Mouse (Mus musculus) cerebellum, adult 8-10 months (tissue): Measurements from ENCODE around the gene Mettl21a.
"Not testable (repeated sequence)": the region's sequence is repeated elsewhere in the genome, so short reads cannot be mapped to it uniquely, and the experiment has no call there.

ENCODE experiments used
- DNase-seq: peaks from one replicate; pipeline ENCODE4 v3.0.0; 2022

Gene Mettl21a

GRCm38 (mm10) chr1:64616881-64617714, at the start of gene Mettl21a:
Mettl21a (minus strand) TSS chr1:64617242.
- peak; percentile 91 for DNase-seq

- DNase-seq, result no peak
Measured at GRCm38 (mm10) chr1:64658876-64659275, 41.8 kb upstream of the Mettl21a start.

- no peak for DNase-seq
Measured at GRCm38 (mm10) chr1:64656423-64657129, 39.5 kb upstream of the Mettl21a start.

- no peak for DNase-seq
Measured at GRCm38 (mm10) chr1:64655415-64655814, 38.4 kb upstream of the Mettl21a start.

GRCm38 (mm10) chr1:64653701-64654100, 36.7 kb upstream of the Mettl21a start:
- DNase-seq, result no peak

GRCm38 (mm10) chr1:64649362-64650124, 32.5 kb upstream of the Mettl21a start:
- no peak for DNase-seq

GRCm38 (mm10) chr1:64644513-64644912, 27.5 kb upstream of the Mettl21a start:
- DNase-seq, result no peak

DNA sequence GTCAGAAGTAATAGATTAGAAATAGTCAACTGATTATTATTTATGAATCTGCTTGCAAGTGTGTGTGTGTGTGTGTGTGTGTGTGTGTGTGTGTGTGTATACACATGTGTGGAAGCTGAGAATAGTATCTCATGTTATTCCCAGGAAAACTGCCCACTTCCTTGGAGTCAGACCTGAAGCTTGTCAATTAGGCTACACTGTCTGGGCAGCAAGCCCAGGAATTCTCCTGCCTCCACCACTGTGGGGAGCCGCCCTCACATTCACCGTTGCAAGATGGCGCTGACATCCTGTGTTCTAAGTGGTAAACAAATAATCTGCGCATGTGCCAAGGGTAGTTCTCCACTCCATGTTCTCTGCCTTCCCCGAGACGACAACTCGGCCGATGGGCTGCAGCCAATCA, 25.5 kb upstream of the Mettl21a start:
- DNase-seq, result not testable (repeated sequence)

DNA sequence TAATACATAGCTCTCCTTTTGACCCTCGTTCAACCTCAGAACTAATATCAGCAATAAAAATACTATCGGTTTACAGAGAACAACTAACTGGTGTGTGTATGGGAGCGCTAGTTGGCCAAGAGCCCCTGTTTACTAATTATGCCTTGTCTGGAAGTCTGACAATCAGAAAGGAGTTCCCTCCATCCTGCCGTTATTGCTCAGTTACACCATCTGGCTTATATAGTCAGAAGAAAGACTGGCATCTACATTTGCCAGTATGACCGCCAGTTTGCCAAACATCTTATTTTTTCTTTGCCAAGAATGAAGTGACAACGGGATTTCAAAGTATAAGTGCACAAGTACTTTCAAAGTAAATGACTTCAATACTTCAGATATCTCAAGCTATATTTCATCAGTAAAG, 24.0 kb upstream of the Mettl21a start:
- no peak for DNase-seq

DNA sequence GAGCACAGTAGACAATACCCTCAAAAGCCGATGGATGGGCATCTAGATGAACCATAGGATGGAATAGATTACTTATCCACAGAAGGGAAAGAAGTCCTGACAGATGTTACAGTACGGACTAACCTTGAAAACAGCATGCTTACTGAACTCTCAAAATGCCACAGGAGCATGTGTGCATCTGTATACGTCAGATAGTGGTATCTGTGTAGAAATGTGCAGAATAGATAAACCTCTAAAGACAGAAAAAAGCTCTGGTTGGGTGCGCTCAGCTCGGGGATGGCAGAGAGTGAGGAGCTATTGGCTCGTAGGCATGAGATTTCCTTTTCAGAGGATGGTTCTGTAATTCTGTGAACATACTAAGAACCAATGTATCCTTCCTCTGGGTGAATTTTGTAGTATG, 22.2 kb upstream of the Mettl21a start:
- DNase-seq, result no peak

- no peak for DNase-seq
Measured at GRCm38 (mm10) chr1:64635624-64636023, 18.6 kb upstream of the Mettl21a start.

DNA sequence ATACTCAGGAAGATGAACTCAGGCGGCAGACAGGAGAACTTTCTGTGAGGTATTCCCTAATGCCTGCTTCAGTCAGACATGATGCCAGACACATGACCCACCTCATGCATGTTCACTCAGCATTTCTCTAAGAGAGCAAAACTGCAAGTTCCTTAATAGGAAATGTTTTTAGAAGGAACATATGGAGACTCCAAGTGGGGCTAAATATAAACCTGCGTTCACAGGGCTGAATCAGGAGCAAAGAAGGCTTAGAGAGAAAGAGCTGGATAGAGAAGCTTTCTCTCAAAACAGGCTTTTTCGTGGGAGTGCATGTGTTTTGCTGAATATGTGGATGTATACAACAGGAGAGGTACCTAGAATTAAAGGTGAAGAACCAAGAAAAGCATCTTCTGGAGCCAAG, 16.2 kb upstream of the Mettl21a start:
- DNase-seq, result no peak

DNA sequence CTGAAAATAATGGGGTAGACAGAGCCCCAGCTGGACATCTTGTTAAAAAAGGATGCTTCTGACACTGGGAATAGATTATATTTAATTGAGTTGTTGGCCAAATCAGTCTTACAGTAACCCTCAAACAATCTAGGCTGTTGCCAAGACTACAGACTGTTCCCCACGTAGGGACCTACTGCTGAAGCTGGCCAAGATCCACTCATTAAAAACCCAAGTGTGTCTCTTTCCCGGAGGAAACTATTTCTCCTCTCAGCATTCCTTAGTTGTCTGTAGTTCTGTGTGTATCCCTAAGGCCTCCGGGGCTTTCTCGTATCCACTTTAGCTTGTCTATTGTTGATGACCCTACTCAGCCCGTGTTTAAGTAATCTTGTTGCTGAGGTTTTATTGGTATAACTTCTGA, 14.5 kb upstream of the Mettl21a start:
- DNase-seq, result no peak

DNA sequence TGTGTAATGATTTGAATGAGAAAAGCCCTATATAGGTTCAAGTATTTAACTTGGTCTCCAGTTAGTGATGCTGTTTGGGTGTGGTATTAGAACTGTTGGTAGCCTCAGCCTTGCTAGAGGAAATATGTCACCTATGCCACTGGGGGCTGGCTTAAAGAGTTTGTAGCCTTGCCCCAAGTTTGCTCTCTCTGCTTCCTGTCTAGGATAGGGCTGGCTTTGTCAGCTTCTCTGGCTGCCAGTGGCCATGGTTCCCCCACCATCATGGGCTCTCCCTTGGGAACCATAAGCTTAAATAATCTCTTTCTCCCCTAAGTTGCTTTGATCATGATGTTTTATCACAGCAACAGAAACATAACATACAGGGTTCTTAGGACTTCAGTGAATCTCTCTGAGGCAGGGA, 8.2 kb upstream of the Mettl21a start:
- DNase-seq, result no peak

DNA sequence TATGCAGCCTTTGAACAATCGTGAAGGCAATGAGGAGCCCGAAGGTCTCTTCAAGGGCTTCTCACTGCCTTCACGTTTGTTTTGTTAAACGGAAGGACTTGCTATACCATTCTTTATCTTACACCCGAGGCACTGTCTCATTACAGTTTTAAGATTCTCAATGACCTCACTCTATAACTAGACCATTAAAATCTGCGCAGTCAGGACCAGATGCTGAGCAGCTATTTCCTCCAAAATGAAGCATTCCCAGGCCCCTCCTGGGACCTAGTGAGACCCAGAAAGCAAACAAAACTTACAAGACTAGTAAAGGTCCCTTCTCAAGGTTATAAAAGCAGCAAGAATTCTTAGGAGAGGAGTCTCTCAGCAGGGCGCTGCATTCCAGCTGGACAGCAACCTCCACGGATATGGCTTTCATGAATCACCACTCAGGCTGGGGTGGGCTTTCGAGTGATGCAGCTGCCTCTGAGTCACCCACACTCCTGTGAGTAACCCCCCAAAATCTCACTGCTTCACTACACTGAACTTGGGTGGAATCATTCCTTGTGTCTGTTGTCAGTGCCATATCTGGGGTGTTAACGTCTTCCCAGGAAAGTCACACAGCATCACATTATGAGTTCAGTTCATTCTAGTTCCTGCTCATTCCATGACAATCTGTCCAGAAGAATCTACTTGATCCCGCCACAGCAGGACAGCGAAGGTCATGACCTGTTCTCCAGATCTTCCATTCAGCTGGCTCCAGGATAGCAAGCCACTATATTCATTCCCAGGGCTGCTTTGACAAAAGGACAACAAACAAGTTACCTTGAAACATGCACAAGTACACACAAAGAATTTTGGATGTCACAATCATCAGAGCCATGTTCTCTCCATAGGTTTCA, 6.8 kb upstream of the Mettl21a start:
- DNase-seq, result no peak

DNA sequence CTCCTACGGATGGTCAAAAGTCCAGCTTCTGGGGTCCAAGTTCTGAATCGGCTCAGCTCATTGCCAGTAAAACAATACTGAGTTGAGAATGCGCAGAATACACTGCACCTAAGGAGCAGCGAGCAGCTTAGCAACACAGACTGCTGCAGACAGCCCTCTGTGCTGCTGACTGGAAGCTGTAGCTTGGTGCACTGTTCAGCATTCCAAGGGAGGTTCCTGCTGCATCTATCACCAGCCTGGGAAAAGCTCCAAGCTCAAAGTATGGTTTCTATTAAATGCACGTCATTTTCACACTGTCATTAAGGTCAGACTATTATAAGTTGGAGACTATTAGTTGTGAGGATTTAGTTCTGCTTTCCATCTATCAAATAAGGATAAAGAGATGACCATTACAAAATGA, 4.1 kb upstream of the Mettl21a start:
- no peak for DNase-seq

GRCm38 (mm10) chr1:64618226-64618625, 1.2 kb upstream of the Mettl21a start:
- no peak for DNase-seq

- peak; percentile 86 for DNase-seq
Measured at GRCm38 (mm10) chr1:64617715-64617984, 608 bp upstream of the Mettl21a start.

- DNase-seq, result no peak
Measured at GRCm38 (mm10) chr1:64616531-64616880, 536 bp downstream of the Mettl21a start.

DNA sequence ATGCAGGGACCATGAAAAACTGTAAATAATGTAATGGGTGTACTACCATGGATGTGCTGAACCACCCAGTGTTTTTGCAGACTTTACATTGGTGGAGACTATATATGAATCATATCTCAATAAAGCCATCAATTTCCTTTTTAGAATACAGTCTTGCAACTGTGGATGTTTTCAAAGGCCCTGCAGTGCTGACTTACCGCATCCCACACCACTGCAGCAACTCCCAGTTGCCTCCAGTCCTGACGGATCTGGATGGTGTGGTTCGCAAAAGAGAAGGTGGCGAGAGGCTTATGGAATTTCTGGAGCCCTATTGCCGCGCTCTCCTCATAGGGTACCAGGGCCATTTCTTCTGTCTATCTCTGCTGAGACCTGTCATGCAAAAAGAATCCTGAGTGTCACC, 966 bp downstream of the Mettl21a start:
- no peak for DNase-seq

DNA sequence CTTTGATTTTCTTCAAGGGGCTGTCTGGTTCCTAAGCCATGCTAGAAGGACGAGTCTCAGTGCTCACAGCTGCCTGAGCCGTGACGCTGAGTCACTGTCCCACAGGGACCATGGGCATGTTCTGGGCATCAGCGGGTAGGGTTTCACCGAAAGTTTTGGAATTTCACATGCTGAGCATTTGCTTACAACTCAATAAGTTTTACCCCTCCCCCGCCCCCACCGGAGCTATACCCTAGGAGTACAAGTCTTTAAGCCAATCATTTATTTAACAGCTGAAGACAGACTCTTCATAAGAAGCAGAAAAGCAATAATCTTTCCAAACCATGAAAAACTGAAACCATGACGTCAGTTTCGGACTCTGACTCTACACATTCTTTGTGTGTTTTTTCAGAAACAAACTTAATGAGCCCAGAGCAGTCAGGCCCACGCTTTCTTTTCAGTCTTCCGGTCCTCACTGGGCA, 1.5 kb downstream of the Mettl21a start:
- DNase-seq, result no peak

DNA sequence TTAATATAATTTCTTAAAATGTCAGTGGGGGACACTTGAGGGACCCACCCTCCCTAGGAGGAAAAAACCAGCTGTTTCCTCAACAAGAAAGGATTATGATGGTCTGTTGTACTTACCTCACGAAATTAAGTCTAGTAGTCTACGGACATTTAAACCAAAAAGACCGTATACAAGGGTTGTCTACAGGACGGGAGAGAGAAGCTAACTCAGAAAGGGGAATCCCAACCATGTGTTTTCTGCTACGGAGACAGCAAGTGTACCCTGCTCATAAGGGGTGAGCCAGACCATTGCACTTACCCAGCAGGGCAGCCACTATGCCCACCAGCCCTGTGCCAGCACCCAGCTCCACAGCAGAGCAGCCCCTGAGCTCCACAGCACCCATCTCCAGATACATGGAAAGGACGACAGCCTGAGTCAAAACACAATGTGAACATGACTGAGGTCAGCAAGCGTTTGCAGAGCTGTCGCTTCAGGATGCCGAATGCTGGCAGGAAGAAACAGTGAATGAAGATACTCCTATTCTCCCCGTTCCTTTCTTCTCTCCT, 2.2 kb downstream of the Mettl21a start:
- DNase-seq, result no peak

- no peak for DNase-seq
Measured at GRCm38 (mm10) chr1:64614311-64614710, 2.7 kb downstream of the Mettl21a start.
